ENCODE assay signal across 19 mouse cellular contexts in genomic region chr2:127433487-127434295, GRCm38 (mm10). TPM values are rescaled to one million over a fixed set of nuclear protein-coding genes. Genes with fewer than 3 reads are reported as not detected.
DNase-seq lines count a peak whose midpoint lies in the region; ATAC-seq and TF ChIP-seq lines count a peak whose summit lies in the region.
"Had no signal": no experiment of that assay in that cellular context is flagged by ENCODE, and none has a peak within 500 bp of the region (broad histone marks: within the 10 kb centered on the region; RNA-seq: fewer than 3 reads in every experiment).

No protein-coding gene starts in this region.

- no peak overlapping the region for H3K4me3 ChIP-seq in hindbrain, embryonic 15.5 days
- no peak overlapping the region for H3K4me3 ChIP-seq in hindbrain, embryonic 11.5 days (ENCODE audit: low read depth, low read length)
- no peak overlapping the region for H3K4me3 ChIP-seq in midbrain, postnatal 0 days (ENCODE audit: low read depth, low read length)
- H3K4me3 ChIP-seq in midbrain, embryonic 13.5 days (replicated peaks): no peak overlapping the region
- H3K4me3 ChIP-seq: erythroblast, embryonic 14.5 days; forebrain, embryonic 15.5 days; limb, embryonic 10.5 days had no signal

- peak; percentile 54 to 81 for DNase-seq in cerebellum, postnatal 10 days
- no peak for DNase-seq in cerebellum, adult 8-10 months
- no peak for DNase-seq in hindbrain, embryonic 11.5 days (ENCODE audit: low spot score)
- no peak for DNase-seq in midbrain, postnatal 0 days (ENCODE audit: low spot score)
- no peak for DNase-seq in urinary bladder, adult 18-20 months (ENCODE audit: low spot score in 2 of 2)
- no peak for DNase-seq in lung, postnatal 14 days
- DNase-seq: heart, postnatal 10 days; kidney, adult 2 months; layer of hippocampus, postnatal 36 days; lung, embryonic 14.5 days; thymus, adult 2 months had no signal

- WGBS in hindbrain, embryonic 15.5 days: 87% methylated on average over 9 of the region's 9 CpGs
- 87% methylated on average over 9 of the region's 9 CpGs for WGBS in hindbrain, embryonic 11.5 days
- WGBS in midbrain, postnatal 0 days: 88% methylated on average over 9 of the region's 9 CpGs
- 89% methylated on average over 9 of the region's 9 CpGs for WGBS in midbrain, embryonic 13.5 days

- H3K9ac ChIP-seq in hindbrain, embryonic 15.5 days: no peak overlapping the region
- H3K9ac ChIP-seq in hindbrain, embryonic 11.5 days (ENCODE audit: low read depth, low read length): no peak overlapping the region
- H3K9ac ChIP-seq in midbrain, postnatal 0 days (replicated peaks; ENCODE audit: low read length, poor library complexity, severe bottlenecking): no peak overlapping the region
- H3K9ac ChIP-seq in midbrain, embryonic 13.5 days (replicated peaks): no peak overlapping the region
- H3K9ac ChIP-seq: forebrain, embryonic 15.5 days; lung, embryonic 14.5 days had no signal

- no peaks in the 10 kb centered on the region for H3K9me3 ChIP-seq in hindbrain, embryonic 15.5 days
- H3K9me3 ChIP-seq in hindbrain, embryonic 11.5 days (ENCODE audit: control insufficient read depth, low read length): no peaks in the 10 kb centered on the region
- H3K9me3 ChIP-seq in midbrain, postnatal 0 days (ENCODE audit: low read length): no peaks in the 10 kb centered on the region
- no peaks in the 10 kb centered on the region for H3K9me3 ChIP-seq in midbrain, embryonic 13.5 days
- H3K9me3 ChIP-seq: forebrain, embryonic 15.5 days; limb, embryonic 10.5 days had no signal

- no peak overlapping the region for H3K4me2 ChIP-seq in hindbrain, embryonic 15.5 days
- no peak overlapping the region for H3K4me2 ChIP-seq in hindbrain, embryonic 11.5 days (replicated peaks; ENCODE audit: low read depth, low read length)
- no peak overlapping the region for H3K4me2 ChIP-seq in midbrain, postnatal 0 days (ENCODE audit: low read depth, low read length, poor library complexity, severe bottlenecking)
- H3K4me2 ChIP-seq in midbrain, embryonic 13.5 days (replicated peaks): no peak overlapping the region
- H3K4me2 ChIP-seq: forebrain, embryonic 15.5 days; lung, embryonic 14.5 days had no signal

- no peak overlapping the region for H3K27ac ChIP-seq in hindbrain, embryonic 15.5 days (replicated peaks)
- H3K27ac ChIP-seq in hindbrain, embryonic 11.5 days (ENCODE audit: low read depth, low read length): no peak overlapping the region
- H3K27ac ChIP-seq in midbrain, postnatal 0 days (ENCODE audit: low read depth, low read length): no peak overlapping the region
- H3K27ac ChIP-seq in midbrain, embryonic 13.5 days: no peak overlapping the region
- H3K27ac ChIP-seq: forebrain, embryonic 15.5 days; limb, embryonic 10.5 days had no signal

- no peaks in the 10 kb centered on the region for H3K4me1 ChIP-seq in hindbrain, embryonic 15.5 days (replicated peaks)
- H3K4me1 ChIP-seq in hindbrain, embryonic 11.5 days (replicated peaks; ENCODE audit: control insufficient read depth, insufficient read depth, low read length): no peaks in the 10 kb centered on the region
- H3K4me1 ChIP-seq in midbrain, postnatal 0 days (ENCODE audit: insufficient read depth, low read length): no peaks in the 10 kb centered on the region
- no peaks in the 10 kb centered on the region for H3K4me1 ChIP-seq in midbrain, embryonic 13.5 days (replicated peaks)
- H3K4me1 ChIP-seq: forebrain, embryonic 15.5 days; limb, embryonic 10.5 days had no signal

- peak; percentile 43; the same call in 1 of the 2 replicates for ATAC-seq in hindbrain, embryonic 15.5 days (ENCODE audit: low FRiP score, low read depth)
- ATAC-seq in hindbrain, embryonic 11.5 days (ENCODE audit: low FRiP score): no peak
- 0 out of 2 replicates have a peak, but pooled peaks have one; percentile 15 for ATAC-seq in midbrain, postnatal 0 days (ENCODE audit: low FRiP score)
- no peak for ATAC-seq in midbrain, embryonic 13.5 days
- ATAC-seq: forebrain, embryonic 15.5 days; Patski had no signal

- no peak for TF ChIP-seq CTCF in midbrain, postnatal 0 days (IDR thresholded peaks at IDR 0.05)

- peaks cover 26% of the 10 kb centered on the region for H3K36me3 ChIP-seq in hindbrain, embryonic 15.5 days
- H3K36me3 ChIP-seq in hindbrain, embryonic 11.5 days (ENCODE audit: control insufficient read depth, insufficient read depth, low read length): no peaks in the 10 kb centered on the region
- H3K36me3 ChIP-seq in midbrain, postnatal 0 days (ENCODE audit: insufficient read depth, low read length): peaks cover 23% of the 10 kb centered on the region
- peaks cover 44% of the 10 kb centered on the region for H3K36me3 ChIP-seq in midbrain, embryonic 13.5 days

- H3K27me3 ChIP-seq in hindbrain, embryonic 15.5 days: no peaks in the 10 kb centered on the region
- H3K27me3 ChIP-seq in hindbrain, embryonic 11.5 days (ENCODE audit: control insufficient read depth, insufficient read depth, low read length): no peaks in the 10 kb centered on the region
- H3K27me3 ChIP-seq in midbrain, postnatal 0 days (ENCODE audit: insufficient read depth, low read length): no peaks in the 10 kb centered on the region
- no peaks in the 10 kb centered on the region for H3K27me3 ChIP-seq in midbrain, embryonic 13.5 days
- H3K27me3 ChIP-seq: forebrain, embryonic 15.5 days had no signal

RNA-seq across cellular contexts. Expression of gene Gpat2, which starts 8.7 kb away (rescaled TPM):
- polyA plus RNA-seq in hindbrain, embryonic 15.5 days (2015; fragmentation: Nextera tagmentation; extraction: Ambion mirVana): 0.18 and 0.33 TPM in 2 replicates
- 0.32 TPM in 2 replicates for polyA plus RNA-seq in hindbrain, embryonic 11.5 days (2014; fragmentation: Nextera tagmentation; extraction: Ambion mirVana)
- total RNA-seq in midbrain, postnatal 0 days (2014; rRNA removed): 0.09 and 0.55 TPM in 2 replicates
- polyA plus RNA-seq in midbrain, postnatal 0 days (2015; fragmentation: Nextera tagmentation; extraction: Ambion mirVana): 0.16 and 0.23 TPM in 2 replicates
- 0.13 and 0.22 TPM in 2 replicates for polyA plus RNA-seq in midbrain, embryonic 13.5 days (2015; fragmentation: Nextera tagmentation; extraction: Ambion mirVana)
- total RNA-seq: granulocyte monocyte progenitor cell, adult 5-6 weeks; heart, postnatal 10 days; monocyte, adult 5-6 weeks had no signal
- polyA plus RNA-seq: forebrain, embryonic 15.5 days had no signal

RNA-seq across cellular contexts. Expression of gene Fahd2a, which starts 10.7 kb away (rescaled TPM):
- 30.4 and 31.8 TPM in 2 replicates for polyA plus RNA-seq in hindbrain, embryonic 15.5 days (2015; fragmentation: Nextera tagmentation; extraction: Ambion mirVana)
- 25.7 and 27.8 TPM in 2 replicates for polyA plus RNA-seq in hindbrain, embryonic 11.5 days (2014; fragmentation: Nextera tagmentation; extraction: Ambion mirVana)
- total RNA-seq in midbrain, postnatal 0 days (2014; rRNA removed): 25.1 and 32.4 TPM in 2 replicates
- polyA plus RNA-seq in midbrain, postnatal 0 days (2015; fragmentation: Nextera tagmentation; extraction: Ambion mirVana): 27.3 and 29.2 TPM in 2 replicates
- polyA plus RNA-seq in midbrain, embryonic 13.5 days (2015; fragmentation: Nextera tagmentation; extraction: Ambion mirVana): 36.1 and 37.6 TPM in 2 replicates

Comparison
In these comparisons a context has a peak if more than half of its experiments do, and no peak if none do; other contexts are left out.
1. DNase-seq: peak in cerebellum, postnatal 10 days (2 of 2); none in cerebellum, adult 8-10 months (single experiment), hindbrain, embryonic 11.5 days (single experiment), midbrain, postnatal 0 days (single experiment), urinary bladder, adult 18-20 months (0 of 2) and lung, postnatal 14 days (single experiment).
2. ATAC-seq: peak in hindbrain, embryonic 15.5 days (single experiment) and midbrain, postnatal 0 days (single experiment); none in hindbrain, embryonic 11.5 days (single experiment) and midbrain, embryonic 13.5 days (single experiment).